Mouse (Mus musculus) monocyte, adult 59 days (primary cell): ENCODE data around the gene Col28a1. TPM values are rescaled to one million over a fixed set of nuclear protein-coding genes. Genes with fewer than 3 reads are reported as not detected.

Source experiments
- total RNA-seq, 2 experiments: library from RNA; stranded (reverse); gene quantifications; one replicate each; pipeline ENCODE4 v1.2.4; 2023

Gene Col28a1
- total RNA-seq, result not detected

DNA sequence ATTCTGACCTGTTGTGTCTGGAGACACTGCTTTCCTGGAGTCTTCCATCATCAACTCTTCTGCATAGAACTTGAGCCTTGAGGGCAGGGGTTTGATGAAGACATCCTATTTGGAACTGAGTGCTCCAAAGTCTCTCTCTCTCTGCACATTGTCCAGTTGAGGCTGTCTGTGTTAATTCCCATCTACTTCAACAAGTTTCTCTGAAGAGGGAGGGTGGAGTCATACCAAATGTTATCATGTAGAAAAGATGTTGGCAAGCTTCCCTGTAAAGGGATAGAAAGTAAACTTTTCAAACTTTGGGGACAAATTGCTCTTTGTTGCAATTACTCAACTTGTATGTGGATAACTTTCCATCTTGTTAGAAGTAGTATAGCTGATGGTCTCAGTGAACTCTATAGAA lies at the start of gene Col28a1:
Gene Col28a1 (minus strand): TSS at position 101 of the 400 bp plus-strand sequence.

DNA sequence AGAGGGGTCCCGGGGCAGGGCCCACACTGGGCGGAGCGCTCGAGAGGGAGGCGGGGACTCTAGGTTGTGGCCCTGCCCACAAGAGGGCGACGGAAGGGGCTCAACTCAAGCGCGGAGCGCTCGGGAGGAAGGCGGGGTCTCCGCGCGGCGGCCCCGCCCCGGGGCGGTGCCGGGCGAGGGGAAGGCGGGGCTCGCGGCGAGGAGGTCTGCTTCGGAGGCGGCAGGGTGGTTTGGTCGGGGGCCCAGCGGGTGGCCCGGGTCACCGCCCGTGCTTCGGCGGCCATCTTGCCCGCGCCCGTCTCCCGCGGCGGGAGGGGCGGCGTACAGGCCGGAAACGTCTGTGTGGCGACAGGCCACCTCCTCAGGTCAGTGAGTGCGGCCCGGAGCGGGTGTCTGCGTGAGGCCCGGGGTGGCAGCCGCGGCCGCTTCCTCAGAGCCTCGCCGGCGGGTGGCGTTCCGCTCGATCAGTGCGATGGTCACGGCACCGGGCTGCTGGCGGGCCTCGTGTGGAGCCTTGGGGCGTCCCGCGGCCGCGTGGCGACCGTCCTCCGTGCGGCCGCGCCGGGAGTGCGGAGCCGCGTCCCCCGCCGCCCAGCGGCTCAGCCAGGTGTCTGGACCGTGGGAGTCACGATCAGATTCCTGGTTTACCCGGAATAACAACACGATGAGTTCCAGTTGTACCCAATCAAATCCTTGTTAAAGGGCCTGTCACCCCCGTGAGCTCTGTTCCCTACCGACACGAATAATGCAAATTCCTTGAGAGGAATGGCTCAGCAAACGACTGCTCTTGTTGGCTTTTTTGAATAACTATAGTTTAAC lies 16.8 kb upstream of the Col28a1 start, which contains the start of gene Mios:
Gene Mios (plus strand): TSS at position 176 of the 819 bp plus-strand sequence.

Other genes starting within 250 kb of the Col28a1 start
- 10 to 100 TPM; 11.9 to 12.8 TPM for gene Mios, start 16.6 kb upstream of the Col28a1 start, total RNA-seq
- 10 to 100 TPM in 1 of 2 experiments, 1 to 10 TPM in 1; 8.6 to 12.4 TPM for gene Rpa3, start 66.6 kb upstream of the Col28a1 start, total RNA-seq
- 10 to 100 TPM; 14.2 to 15.3 TPM for gene Umad1, start 66.7 kb upstream of the Col28a1 start, total RNA-seq
- gene Gm45062, start 66.8 kb upstream of the Col28a1 start, total RNA-seq, result not detected